Mouse (Mus musculus): Measurements from ENCODE around the gene Avil. TPM values are rescaled to one million over a fixed set of nuclear protein-coding genes. Genes with fewer than 3 reads are reported as not detected.
A peak's percentile ranks its signal among the peaks of the same experiment; 100 is the strongest.

Avil gene
- total and polyA plus RNA-seq, 3 experiments = 2.7 to 20.0 (median 8.2) TPM

DNA sequence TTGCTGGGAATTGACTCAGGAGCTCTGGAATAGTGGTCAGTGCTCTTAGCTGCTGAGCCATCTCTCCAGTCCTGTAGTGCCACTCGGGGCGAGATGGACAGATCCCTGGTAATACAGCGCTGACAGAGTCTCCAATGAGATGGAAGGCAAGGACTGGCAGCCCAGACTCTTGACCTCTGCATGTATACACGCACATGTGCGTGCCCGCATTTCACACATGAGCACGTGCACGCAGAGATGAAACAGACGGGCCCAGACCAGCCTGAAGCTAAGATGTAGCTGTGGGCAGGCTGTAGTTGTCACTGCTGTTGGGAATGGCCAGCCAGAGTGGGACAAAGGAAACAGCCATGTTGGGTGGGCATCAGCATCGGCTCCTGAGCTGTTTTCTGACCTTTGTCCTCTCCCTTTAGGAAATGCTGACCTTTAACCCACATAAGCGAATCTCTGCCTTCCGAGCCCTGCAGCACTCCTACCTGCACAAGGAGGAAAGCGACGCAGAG, 66.1 kb downstream of the Avil start:
- peaks cover 26% of the 10 kb centered on the region for H3K79me2 ChIP-seq (replicated peaks; ENCODE audit: control insufficient read depth, extremely low read depth, insufficient read depth, poor library complexity, severe bottlenecking)
- dilution Hi-C loops (cut with MboI; ENCODE audit: extremely low pct_ligation_motif_present, extremely low pct_unique_long_range_greater_than_20kb, low sequenced_read_pairs) = no loop called here
- DNase-seq (ENCODE audit: extremely low read depth) = no peak
- H3K27me3 ChIP-seq (replicated peaks) = peaks cover 10% of the 10 kb centered on the region
- no peak overlapping the region for H3K4me3 ChIP-seq (replicated peaks in 1 of 3; ENCODE audit: low read depth in 2 of 3, low read length in 2 of 3, poor library complexity in 1 of 3)
- H3K9ac ChIP-seq (ENCODE audit: insufficient read depth, low read depth) = no peak overlapping the region
- in situ Hi-C loops (cut with MboI; ENCODE audit: low pct_ligation_motif_present, low pct_unique_long_range_greater_than_20kb, low sequenced_read_pairs) = no loop called here
- H3K9me3 ChIP-seq (replicated peaks; ENCODE audit: low read length) = no peaks in the 10 kb centered on the region
- H3K36me3 ChIP-seq (replicated peaks in 1 of 2; ENCODE audit: control insufficient read depth in 1 of 2, insufficient read depth in 1 of 2, low read length in 1 of 2) = peaks cover 37 to 45% of the 10 kb centered on the region in 2 experiments
- peaks cover 10 to 51% of the 10 kb centered on the region in 2 experiments for H3K4me1 ChIP-seq (ENCODE audit: control insufficient read depth in 1 of 2, insufficient read depth in 2 of 2)
- H3K4me2 ChIP-seq (ENCODE audit: insufficient read depth, low read depth, poor library complexity, severe bottlenecking) = no peak overlapping the region
- H3K27ac ChIP-seq (ENCODE audit: insufficient read depth, low read depth) = no peak overlapping the region
- no peak for TF ChIP-seq SMC3 (IDR thresholded peaks at IDR 0.05; ENCODE audit: low read depth, low read length)
- 0 out of 2 replicates have a peak, but pooled peaks have one; percentile 33 for TF ChIP-seq POLR2A (IDR thresholded peaks at IDR 0.05; ENCODE audit: low read depth, low read length)

DNA sequence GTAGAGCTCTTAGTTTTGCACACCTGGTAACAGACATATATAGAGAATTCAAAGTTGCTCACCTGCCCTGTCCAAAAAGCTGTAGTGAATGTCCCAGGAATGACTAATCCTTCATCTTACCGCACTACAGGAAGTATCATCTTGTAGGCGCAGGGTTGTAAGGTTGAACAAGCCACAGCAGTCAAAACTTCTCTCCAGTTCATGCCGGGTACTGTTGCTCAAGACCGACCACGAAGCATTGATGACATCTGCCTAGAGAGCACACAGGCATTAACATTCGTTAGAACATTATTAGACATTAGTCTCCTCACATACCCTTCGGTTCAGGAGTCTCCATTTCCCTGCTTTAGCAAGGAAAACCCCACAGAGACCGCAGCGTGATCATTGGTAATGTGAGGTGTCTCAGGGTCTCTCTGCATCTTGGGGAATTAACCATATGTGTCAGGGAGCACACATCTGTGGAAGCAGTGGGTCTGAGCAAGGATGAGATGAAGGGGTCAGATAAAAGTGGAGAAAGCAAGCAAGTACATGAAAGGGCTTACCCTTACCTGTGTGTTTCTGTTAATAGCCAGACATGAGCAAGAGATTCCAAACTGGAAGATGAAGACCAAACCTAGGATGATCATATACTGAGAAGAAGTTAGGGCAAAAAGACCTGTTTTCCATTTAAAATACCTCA, 68.0 kb downstream of the Avil start:
- peak overlapping the region; percentile 64; the same call in 1 of the 2 replicates for H3K4me2 ChIP-seq (ENCODE audit: insufficient read depth, low read depth, poor library complexity, severe bottlenecking)
- H3K4me3 ChIP-seq (replicated peaks in 1 of 3; ENCODE audit: low read depth in 2 of 3, low read length in 2 of 3, poor library complexity in 1 of 3) = no peak overlapping the region
- peaks cover 10 to 43% of the 10 kb centered on the region in 2 experiments for H3K4me1 ChIP-seq (ENCODE audit: control insufficient read depth in 1 of 2, insufficient read depth in 2 of 2)
- H3K79me2 ChIP-seq (replicated peaks; ENCODE audit: control insufficient read depth, extremely low read depth, insufficient read depth, poor library complexity, severe bottlenecking) = peaks cover 26% of the 10 kb centered on the region
- H3K27me3 ChIP-seq (replicated peaks) = no peaks in the 10 kb centered on the region
- DNase-seq (ENCODE audit: extremely low read depth) = no peak
- H3K36me3 ChIP-seq (replicated peaks in 1 of 2; ENCODE audit: control insufficient read depth in 1 of 2, insufficient read depth in 1 of 2, low read length in 1 of 2) = peaks cover 37 to 45% of the 10 kb centered on the region in 2 experiments
- H3K27ac ChIP-seq (ENCODE audit: insufficient read depth, low read depth) = peak overlapping the region; percentile 63
- dilution Hi-C loops (cut with MboI; ENCODE audit: extremely low pct_ligation_motif_present, extremely low pct_unique_long_range_greater_than_20kb, low sequenced_read_pairs) = no loop called here
- TF ChIP-seq ZC3H11A (IDR thresholded peaks at IDR 0.05; ENCODE audit: low read depth, low read length) (no peak), CHD2 (IDR thresholded peaks at IDR 0.05; ENCODE audit: low read length) (peak; percentile 35), EP300 (IDR thresholded peaks at IDR 0.05; ENCODE audit: low read length) (peak; percentile 17; the same call in 1 of the 2 replicates), POLR2AphosphoS2 (IDR thresholded peaks at IDR 0.05; ENCODE audit: low read depth, low read length) (peak; percentile 87), MAZ (IDR thresholded peaks at IDR 0.05; ENCODE audit: low read depth, low read length) (0 out of 2 replicates have a peak, but pooled peaks have one; percentile 45), ZKSCAN1 (IDR thresholded peaks at IDR 0.05; ENCODE audit: borderline replicate concordance, low read depth, low read length) (no peak), MXI1 (IDR thresholded peaks at IDR 0.05; ENCODE audit: low read depth, low read length) (no peak), TBP (conservative IDR thresholded peaks at IDR 0.05; ENCODE audit: low read depth, low read length) (no peak), BHLHE40 (IDR thresholded peaks at IDR 0.05; ENCODE audit: low read depth, low read length) (no peak), ZMIZ1 (IDR thresholded peaks at IDR 0.05; ENCODE audit: low read depth, low read length) (peak; percentile 41), RCOR1 (conservative IDR thresholded peaks at IDR 0.05; ENCODE audit: low read depth, low read length) (no peak), KAT2A (IDR thresholded peaks at IDR 0.05; ENCODE audit: insufficient replicate concordance, low read length) (0 out of 2 replicates have a peak, but pooled peaks have one; percentile 19), NRF1 (IDR thresholded peaks at IDR 0.05; ENCODE audit: low read depth, low read length) (no peak)
- no peaks in the 10 kb centered on the region for H3K9me3 ChIP-seq (replicated peaks; ENCODE audit: low read length)
- no peak overlapping the region for H3K9ac ChIP-seq (ENCODE audit: insufficient read depth, low read depth)
- in situ Hi-C loops (cut with MboI; ENCODE audit: low pct_ligation_motif_present, low pct_unique_long_range_greater_than_20kb, low sequenced_read_pairs) = no loop called here
